ENCODE assay signal across 17 mouse cellular contexts in the genomic region with DNA sequence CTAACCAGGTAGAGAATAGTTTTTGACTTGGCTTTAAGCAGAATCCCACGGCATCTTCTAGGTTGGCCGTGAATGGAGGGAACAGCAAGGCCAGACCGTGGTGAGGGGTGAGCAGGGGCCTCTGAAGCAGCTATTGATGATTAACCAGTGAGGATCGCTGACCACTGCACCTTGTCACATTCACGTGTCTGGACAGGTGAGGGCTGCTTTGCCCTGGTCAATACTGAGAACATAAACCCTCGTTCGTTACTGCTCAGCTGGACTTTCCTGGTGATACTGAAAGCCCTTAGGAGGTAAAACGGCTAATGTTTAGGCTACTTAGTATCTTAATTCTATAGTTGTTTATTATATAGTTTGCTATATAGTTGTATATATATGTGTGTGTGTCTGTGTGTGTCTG. TPM values are rescaled to one million over a fixed set of nuclear protein-coding genes. Genes with fewer than 3 reads are reported as not detected.
"Had no signal": no experiment of that assay in that cellular context is flagged by ENCODE, and none has a peak within 500 bp of the region (broad histone marks: within the 10 kb centered on the region; RNA-seq: fewer than 3 reads in every experiment).

No protein-coding gene starts in this region.

- DNase-seq: left cerebral cortex, postnatal 4 days; liver, embryonic 13.5 days; lung, adult 18-20 months; right cerebral cortex, postnatal 14 days; thymus, adult 2 months; thymus, postnatal 36 days had no signal

- ATAC-seq: inflammation-experienced regulatory T-cells, adult 6 months; midbrain, embryonic 16.5 days had no signal

- H3K4me2 ChIP-seq: limb, embryonic 13.5 days; liver, embryonic 13.5 days; midbrain, embryonic 12.5 days; stomach, embryonic 15.5 days had no signal

- H3K9ac ChIP-seq: limb, embryonic 13.5 days; liver, embryonic 13.5 days; midbrain, embryonic 12.5 days; stomach, embryonic 15.5 days had no signal

- H3K4me3 ChIP-seq: limb, embryonic 13.5 days; liver, embryonic 13.5 days; midbrain, embryonic 12.5 days; stomach, embryonic 15.5 days had no signal

- H3K36me3 ChIP-seq: limb, embryonic 13.5 days; liver, embryonic 13.5 days; midbrain, embryonic 12.5 days; stomach, embryonic 15.5 days had no signal

- H3K9me3 ChIP-seq: limb, embryonic 13.5 days; liver, embryonic 13.5 days; midbrain, embryonic 12.5 days; stomach, embryonic 15.5 days had no signal

- H3K27ac ChIP-seq: limb, embryonic 13.5 days; liver, embryonic 13.5 days; midbrain, embryonic 12.5 days; stomach, embryonic 15.5 days had no signal

RNA-seq across cellular contexts. Expression of a gene that starts 2.6 kb away (rescaled TPM):
- total RNA-seq: megakaryocyte-erythroid progenitor cell, adult 5-6 weeks had no signal

RNA-seq across cellular contexts. Expression of a gene that starts 8.6 kb away (rescaled TPM):
- total RNA-seq: left cerebral cortex, postnatal 4 days; megakaryocyte-erythroid progenitor cell, adult 5-6 weeks had no signal
- polyA plus RNA-seq: inflammation-experienced regulatory T-cells, adult 6 months; large intestine, adult 2 months; limb, embryonic 13.5 days; liver, embryonic 13.5 days; lung, embryonic 16.5 days; midbrain, embryonic 12.5 days; midbrain, embryonic 16.5 days; neural tube, embryonic 14.5 days; spleen, adult 2 months; stomach, embryonic 15.5 days; testis, adult 2 months; thymus, adult 2 months had no signal

RNA-seq across cellular contexts. Expression of a gene that starts 26.3 kb away (rescaled TPM):
- total RNA-seq: megakaryocyte-erythroid progenitor cell, adult 5-6 weeks had no signal
- polyA plus RNA-seq: inflammation-experienced regulatory T-cells, adult 6 months; large intestine, adult 2 months; spleen, adult 2 months; testis, adult 2 months had no signal

RNA-seq across cellular contexts. Expression of a gene that starts 49.2 kb away (rescaled TPM):
- total RNA-seq: megakaryocyte-erythroid progenitor cell, adult 5-6 weeks had no signal
- polyA plus RNA-seq: inflammation-experienced regulatory T-cells, adult 6 months; large intestine, adult 2 months; neural tube, embryonic 14.5 days; spleen, adult 2 months had no signal
